In genomic region chr8:11767213-11767840, GRCm38 (mm10) we compare ENCODE assay signal across 13 mouse cellular contexts. TPM values are rescaled to one million over a fixed set of nuclear protein-coding genes. Genes with fewer than 3 reads are reported as not detected.
DNase-seq lines count a peak whose midpoint lies in the region; ATAC-seq lines count a peak whose summit lies in the region.
"Had no signal": no experiment of that assay in that cellular context is flagged by ENCODE, and none has a peak within 500 bp of the region (broad histone marks: within the 10 kb centered on the region; RNA-seq: fewer than 3 reads in every experiment).

No protein-coding gene starts in this region.

- no peak overlapping the region for H3K4me2 ChIP-seq in liver, embryonic 16.5 days (ENCODE audit: low read depth, low read length)
- H3K4me2 ChIP-seq in heart, embryonic 11.5 days, result no peak overlapping the region
- H3K4me2 ChIP-seq: embryonic facial prominence, embryonic 13.5 days; hindbrain, embryonic 13.5 days had no signal

- ATAC-seq in liver, embryonic 16.5 days (ENCODE audit: low read depth), result peak; percentile 24; the same call in 1 of the 2 replicates
- ATAC-seq in common myeloid progenitor, adult 5-6 weeks (replicated peaks; ENCODE audit: low read depth, poor library complexity, severe bottlenecking), result peak; percentile 91
- peak; percentile 31 for ATAC-seq in neutrophil, adult 5-6 weeks (ENCODE audit: extremely low read depth, insufficient number of reproducible peaks, low FRiP score, poor library complexity, severe bottlenecking)
- ATAC-seq in heart, embryonic 11.5 days (replicated peaks; ENCODE audit: insufficient number of reproducible peaks, low FRiP score, low TSS enrichment), result no peak

- no peaks in the 10 kb centered on the region for H3K36me3 ChIP-seq in liver, embryonic 16.5 days (ENCODE audit: control insufficient read depth, insufficient read depth)
- H3K36me3 ChIP-seq in heart, embryonic 11.5 days (ENCODE audit: control insufficient read depth, insufficient read depth, low read length), result 0 out of 2 replicates have a peak, but pooled peaks cover 2% of the 10 kb centered on the region
- H3K36me3 ChIP-seq: hindbrain, embryonic 13.5 days had no signal

- H3K9ac ChIP-seq in liver, embryonic 16.5 days (ENCODE audit: low read depth, low read length), result no peak overlapping the region
- no peak overlapping the region for H3K9ac ChIP-seq in heart, embryonic 11.5 days (ENCODE audit: low read depth, low read length)
- H3K9ac ChIP-seq: embryonic facial prominence, embryonic 13.5 days; hindbrain, embryonic 13.5 days had no signal

- no peaks in the 10 kb centered on the region for H3K4me1 ChIP-seq in liver, embryonic 16.5 days (ENCODE audit: control insufficient read depth, low read depth, low read length)
- peaks cover 10% of the 10 kb centered on the region for H3K4me1 ChIP-seq in heart, embryonic 11.5 days (ENCODE audit: control insufficient read depth, insufficient read depth, low read length)
- H3K4me1 ChIP-seq: embryonic facial prominence, embryonic 13.5 days had no signal

- no peak for DNase-seq in liver
- DNase-seq in NIH3T3 (ENCODE audit: low read depth), result peak; percentile 49
- no peak for DNase-seq in spleen, adult 18-20 months
- DNase-seq: adrenal gland, adult 2 months; heart, adult 2 months; left cerebral cortex, postnatal 4 days; thymus, adult 2 months had no signal

- 43% methylated on average over 5 of the region's 5 CpGs for WGBS in liver, embryonic 16.5 days (ENCODE audit: insufficient replicate concordance)
- 82% methylated on average over 5 of the region's 5 CpGs for WGBS in heart, embryonic 11.5 days (ENCODE audit: insufficient replicate concordance)

- H3K27me3 ChIP-seq in liver, embryonic 16.5 days (ENCODE audit: control insufficient read depth, insufficient read depth, low read depth, low read length), result no peaks in the 10 kb centered on the region
- no peaks in the 10 kb centered on the region for H3K27me3 ChIP-seq in heart, embryonic 11.5 days (ENCODE audit: control insufficient read depth, insufficient read depth, low read length)
- H3K27me3 ChIP-seq: embryonic facial prominence, embryonic 13.5 days; hindbrain, embryonic 13.5 days had no signal

- H3K27ac ChIP-seq in liver, embryonic 16.5 days (ENCODE audit: low read length), result no peak overlapping the region
- no peak overlapping the region for H3K27ac ChIP-seq in heart, embryonic 11.5 days (ENCODE audit: low read depth, low read length)
- H3K27ac ChIP-seq: embryonic facial prominence, embryonic 13.5 days; heart, adult 2 months; hindbrain, embryonic 13.5 days had no signal

- no peaks in the 10 kb centered on the region for H3K9me3 ChIP-seq in liver, embryonic 16.5 days (replicated peaks; ENCODE audit: control insufficient read depth, low read length)
- no peaks in the 10 kb centered on the region for H3K9me3 ChIP-seq in heart, embryonic 11.5 days (replicated peaks; ENCODE audit: control insufficient read depth, low read length)
- H3K9me3 ChIP-seq: embryonic facial prominence, embryonic 13.5 days; hindbrain, embryonic 13.5 days had no signal

- no peak overlapping the region for H3K4me3 ChIP-seq in liver, embryonic 16.5 days (ENCODE audit: low read depth, low read length)
- no peak overlapping the region for H3K4me3 ChIP-seq in heart, embryonic 11.5 days (ENCODE audit: low read depth, low read length)
- H3K4me3 ChIP-seq: embryonic facial prominence, embryonic 13.5 days; heart, adult 2 months; hindbrain, embryonic 13.5 days had no signal

RNA-seq across cellular contexts. Expression of gene Arhgef7, which starts 39.8 kb away (rescaled TPM):
- 9.1 and 10.1 TPM in 2 replicates for polyA plus RNA-seq in liver, embryonic 16.5 days (2015; fragmentation: Nextera tagmentation; extraction: Ambion mirVana)
- 20.5 and 20.6 TPM in 2 replicates for total RNA-seq in common myeloid progenitor, adult 5-6 weeks (2017)
- total RNA-seq in neutrophil, adult 5-6 weeks (2017), result 34.1 and 35.5 TPM in 2 replicates
- polyA plus RNA-seq in heart, embryonic 11.5 days (2014; fragmentation: Nextera tagmentation; extraction: Ambion mirVana), result 46.4 and 53.2 TPM in 2 replicates
